Mouse (Mus musculus) MEL (cell line): ENCODE measurements around the gene Flrt1. TPM values are rescaled to one million over a fixed set of nuclear protein-coding genes. Genes with fewer than 3 reads are reported as not detected.
A peak's percentile ranks its signal among the peaks of the same experiment; 100 is the strongest.

ENCODE experiments used
- DNase-seq: peaks from one replicate; pipeline ENCODE4 v3.0.0; 2011; ENCODE audit warnings: low read depth, low spot score
- H3K27ac ChIP-seq: 2 replicates; pipeline ENCODE4 v1.5.1; 2012; ENCODE audit warnings: low read depth, mild to moderate bottlenecking, control low read depth, low read length, moderate library complexity; ENCODE audit not compliant: control insufficient read depth
- H3K27me3 ChIP-seq, 2 experiments: fragments of 150-350 bp in 1 of 2; sonication (generic) in 1 of 2; 2 replicates each; pipeline ENCODE4 v1.6.1; 2012; ENCODE audit warnings: low read length in 2 of 2, mild to moderate bottlenecking in 2 of 2, improper control_type of control experiment in 1 of 2, moderate library complexity in 1 of 2; ENCODE audit not compliant: insufficient read depth in 2 of 2, control insufficient read depth in 1 of 2
- H3K36me3 ChIP-seq, 2 experiments: 2 replicates each; pipeline ENCODE4 v1.6.1; 2012 to 2014; ENCODE audit warnings: low read length in 2 of 2, improper control_type of control experiment in 1 of 2, inconsistent platforms in 1 of 2, mild to moderate bottlenecking in 1 of 2; ENCODE audit not compliant: insufficient read depth in 2 of 2, control insufficient read depth in 1 of 2
- H3K4me1 ChIP-seq, 2 experiments: fragments of 150-350 bp in 1 of 2; sonication (generic) in 1 of 2; 2 replicates each; pipeline ENCODE4 v1.6.1; 2012; ENCODE audit warnings: low read length in 2 of 2, improper control_type of control experiment in 1 of 2, mild to moderate bottlenecking in 1 of 2; ENCODE audit not compliant: insufficient read depth in 2 of 2, control insufficient read depth in 1 of 2
- H3K4me3 ChIP-seq, 2 experiments: fragments of 150-350 bp in 1 of 2; sonication (generic) in 1 of 2; 2 replicates each; pipeline ENCODE4 v1.5.1; 2012; ENCODE audit warnings: low read depth in 2 of 2, low read length in 2 of 2, mild to moderate bottlenecking in 2 of 2, moderate library complexity in 2 of 2, control low read depth in 1 of 2, improper control_type of control experiment in 1 of 2; ENCODE audit not compliant: control insufficient read depth in 1 of 2, insufficient read depth in 1 of 2
- H3K79me2 ChIP-seq: 2 replicates; pipeline ENCODE4 v1.6.1; 2012; ENCODE audit warnings: mild to moderate bottlenecking, low read length, moderate library complexity; ENCODE audit not compliant: control insufficient read depth, poor library complexity, insufficient read depth
- H3K9ac ChIP-seq: 2 replicates; pipeline ENCODE4 v1.6.1; 2012; ENCODE audit warnings: low read depth, mild to moderate bottlenecking, control low read depth, low read length, moderate library complexity; ENCODE audit not compliant: control insufficient read depth, poor library complexity, severe bottlenecking
- H3K9me3 ChIP-seq: fragments of 150-350 bp; sonication (generic); replicated peaks from 2 replicates; pipeline ENCODE4 v1.6.1; 2012; ENCODE audit warnings: mild to moderate bottlenecking, low read length, improper control_type of control experiment, moderate library complexity; ENCODE audit not compliant: insufficient read depth
- CTCF ChIP-seq, 3 experiments: IDR thresholded peaks in 2 of 3; conservative IDR thresholded peaks in 1 of 3; 2 replicates each; pipeline ENCODE4 v1.5.1; 2011 to 2012; ENCODE audit warnings: low read length in 3 of 3, low read depth in 2 of 3, mild to moderate bottlenecking in 2 of 3, improper control_type of control experiment in 1 of 3, inconsistent platforms in 1 of 3, mixed read lengths in 1 of 3, moderate library complexity in 1 of 3; ENCODE audit not compliant: control insufficient read depth in 1 of 3, insufficient read depth in 1 of 3, poor library complexity in 1 of 3, severe bottlenecking in 1 of 3
- EP300 ChIP-seq, 2 experiments: IDR thresholded peaks; 2 replicates each; pipeline ENCODE4 v1.6.1; 2011; ENCODE audit warnings: improper control_type of control experiment in 2 of 2, low read length in 2 of 2, low read depth in 1 of 2, mild to moderate bottlenecking in 1 of 2
- ETS1 ChIP-seq: IDR thresholded peaks from 2 replicates; pipeline ENCODE4 v1.6.1; 2012; ENCODE audit warnings: low read depth, mild to moderate bottlenecking, inconsistent platforms, low read length, improper control_type of control experiment, moderate library complexity
- GABPA ChIP-seq: IDR thresholded peaks from 2 replicates; pipeline ENCODE4 v1.6.1; 2012; ENCODE audit warnings: low read depth, mild to moderate bottlenecking, inconsistent platforms, low read length, improper control_type of control experiment, moderate library complexity
- GATA1 ChIP-seq: IDR thresholded peaks from 2 replicates; pipeline ENCODE4 v1.6.1; 2011; ENCODE audit warnings: low read depth, low read length, improper control_type of control experiment
- HCFC1 ChIP-seq: IDR thresholded peaks from 2 replicates; pipeline ENCODE4 v1.6.1; 2012; ENCODE audit warnings: low read depth, mild to moderate bottlenecking, inconsistent platforms, low read length, improper control_type of control experiment, moderate library complexity
- KAT2A ChIP-seq: conservative IDR thresholded peaks from 2 replicates; pipeline ENCODE4 v1.6.1; 2012; ENCODE audit warnings: low read depth, low read length, improper control_type of control experiment, inconsistent platforms
- MAX ChIP-seq: IDR thresholded peaks from 2 replicates; pipeline ENCODE4 v1.6.1; 2011; ENCODE audit warnings: low read length, improper control_type of control experiment
- MEF2A ChIP-seq: IDR thresholded peaks from 2 replicates; pipeline ENCODE4 v1.6.1; 2014; ENCODE audit warnings: low read depth, mild to moderate bottlenecking, inconsistent platforms, low read length, improper control_type of control experiment; ENCODE audit not compliant: poor library complexity, insufficient replicate concordance, severe bottlenecking; ENCODE audit errors: extremely low read depth
- MXI1 ChIP-seq: IDR thresholded peaks from 2 replicates; pipeline ENCODE4 v1.6.1; 2011; ENCODE audit warnings: mild to moderate bottlenecking, low read depth, low read length, improper control_type of control experiment
- NELFE ChIP-seq: IDR thresholded peaks from 2 replicates; pipeline ENCODE4 v1.6.1; 2011; ENCODE audit warnings: low read depth, low read length, improper control_type of control experiment
- POLR2A ChIP-seq, 2 experiments: IDR thresholded peaks; 2 replicates each; pipeline ENCODE4 v1.6.1; 2011 to 2012; ENCODE audit warnings: low read length in 2 of 2, mild to moderate bottlenecking in 2 of 2, control low read depth in 1 of 2, improper control_type of control experiment in 1 of 2, low read depth in 1 of 2, moderate library complexity in 1 of 2; ENCODE audit not compliant: control insufficient read depth in 1 of 2, insufficient read depth in 1 of 2, poor library complexity in 1 of 2
- RCOR1 ChIP-seq: IDR thresholded peaks from 2 replicates; pipeline ENCODE4 v1.6.1; 2012; ENCODE audit warnings: low read depth, mild to moderate bottlenecking, inconsistent platforms, low read length, improper control_type of control experiment
- SIN3A ChIP-seq: IDR thresholded peaks from 2 replicates; pipeline ENCODE4 v1.6.1; 2012; ENCODE audit warnings: low read length, improper control_type of control experiment, inconsistent platforms
- TBP ChIP-seq: IDR thresholded peaks from 2 replicates; pipeline ENCODE4 v1.8.0; 2011; ENCODE audit warnings: low read depth, low read length, improper control_type of control experiment
- TCF12 ChIP-seq: IDR thresholded peaks from 2 replicates; pipeline ENCODE4 v1.6.1; 2014; ENCODE audit warnings: low read depth, mild to moderate bottlenecking, inconsistent platforms, low read length, improper control_type of control experiment, moderate library complexity
- ZMIZ1 ChIP-seq: IDR thresholded peaks from 2 replicates; pipeline ENCODE4 v1.6.1; 2012; ENCODE audit warnings: low read depth, mild to moderate bottlenecking, inconsistent platforms, low read length, improper control_type of control experiment, moderate library complexity
- polyA plus RNA-seq, 2 experiments: library from polyadenylated mRNA; stranded (reverse) in 1 of 2; unstranded in 1 of 2; fragments of >175 nt in 1 of 2; fragments of >200 nt in 1 of 2; gene quantifications; 2 replicates each; pipeline versions ENCODE4 v1.2.1 to v1.2.4; 2012; ENCODE audit warnings: low replicate concordance in 2 of 2, low read depth in 1 of 2; ENCODE audit not compliant: insufficient read length in 2 of 2, insufficient read depth in 1 of 2, missing spikeins in 1 of 2
- total RNA-seq: library from RNA; depleted of rRNA; stranded (reverse); fragments of 300-350 nt; gene quantifications from 2 replicates; pipeline ENCODE4 v1.2.3, GENCODE M21; 2012

The Flrt1 gene
- total and polyA plus RNA-seq, 3 experiments: not detected

GRCm38 (mm10) chr19:7117653-7118307, 12.3 kb upstream of the Flrt1 start:
- Histone ChIP-seq H3K9me3 (no peaks in the 10 kb centered on the region), H3K4me1 (peaks cover 12 to 29% of the 10 kb centered on the region in 2 experiments), H3K79me2 (no peaks in the 10 kb centered on the region), H3K27ac (peak overlapping the region; percentile 74), H3K4me3 (peak overlapping the region; percentile 7 to 20; a peak in 3 of 4 replicates), H3K27me3 (no peaks in the 10 kb centered on the region), H3K9ac (peak overlapping the region; percentile 56), H3K36me3 (peaks cover 0 to 19% of the 10 kb centered on the region in 2 experiments; a peak in 2 of 4 replicates)
- peak; percentile 83 for DNase-seq
- TF ChIP-seq EP300 (IDR thresholded peaks at IDR 0.05; ENCODE audit: low read depth in 1 of 2, low read length in 2 of 2) (peak; percentile 50 to 72), TBP (peak; percentile 68), TCF12 (peak; percentile 50; the same call in 1 of the 2 replicates), RCOR1 (no peak), MAX (0 out of 2 replicates have a peak, but pooled peaks have one; percentile 13), GABPA (no peak), NELFE (peak; percentile 42), GATA1 (peak; percentile 32; the same call in 1 of the 2 replicates), KAT2A (no peak), HCFC1 (no peak), CTCF (IDR thresholded peaks at IDR 0.05 in 2 of 3, conservative IDR thresholded peaks at IDR 0.05 in 1 of 3; ENCODE audit: control insufficient read depth in 1 of 3, insufficient read depth in 1 of 3, low read depth in 2 of 3, low read length in 3 of 3, poor library complexity in 1 of 3, severe bottlenecking in 1 of 3) (no peak), SIN3A (peak; percentile 63; the same call in 1 of the 2 replicates), POLR2A (IDR thresholded peaks at IDR 0.05; ENCODE audit: control insufficient read depth in 1 of 2, insufficient read depth in 1 of 2, low read depth in 1 of 2, low read length in 2 of 2, poor library complexity in 1 of 2) (peak; percentile 29 to 65; a peak in 2 of 4 replicates), MEF2A (peak; percentile 91), ETS1 (peak; percentile 46; the same call in 1 of the 2 replicates)

- no peak overlapping the region for H3K4me3 ChIP-seq
Observed at GRCm38 (mm10) chr19:7117141-7117540, 11.6 kb upstream of the Flrt1 start.

More at GRCm38 (mm10) chr19:7117141-7117540, 11.6 kb upstream of the Flrt1 start:
- DNase-seq: peak; percentile 47
- Histone ChIP-seq H3K27me3 (no peaks in the 10 kb centered on the region), H3K27ac (peak overlapping the region; percentile 67), H3K9me3 (no peaks in the 10 kb centered on the region), H3K36me3 (peaks cover 0 to 19% of the 10 kb centered on the region in 2 experiments; a peak in 2 of 4 replicates), H3K4me1 (peaks cover 12 to 29% of the 10 kb centered on the region in 2 experiments), H3K9ac (peak overlapping the region; percentile 48), H3K79me2 (no peaks in the 10 kb centered on the region)
- TF ChIP-seq MXI1: peak; percentile 24; the same call in 1 of the 2 replicates
- no peak for TF ChIP-seq ZMIZ1
- 0 out of 4 replicates have a peak, but pooled peaks of 1 of the 2 experiments have one; percentile 1 for TF ChIP-seq EP300 (IDR thresholded peaks at IDR 0.05; ENCODE audit: low read depth in 1 of 2, low read length in 2 of 2)
- TF ChIP-seq ETS1: 0 out of 2 replicates have a peak, but pooled peaks have one; percentile 7
- peak; percentile 1; the same call in 1 of the 2 replicates for TF ChIP-seq NELFE
- no peak for TF ChIP-seq RCOR1
